Mouse (Mus musculus) spleen, adult 10 weeks (tissue): ENCODE results near the gene Gm21170. TPM values are rescaled to one million over a fixed set of nuclear protein-coding genes. Genes with fewer than 3 reads are reported as not detected.

ENCODE experiments used
- polyA plus RNA-seq: library from polyadenylated mRNA; stranded (reverse); fragments of 350-450 nt; fragmentation: Illumina TruSeq; extraction: RNeasy Lipid Tissue Mini Kit (QIAGEN cat#74804); gene quantifications from one replicate; pipeline ENCODE4 v1.2.3, GENCODE M21; 2015; ENCODE audit warnings: low replicate concordance; ENCODE audit not compliant: insufficient read depth

Gm21170 gene
- not detected for polyA plus RNA-seq

DNA sequence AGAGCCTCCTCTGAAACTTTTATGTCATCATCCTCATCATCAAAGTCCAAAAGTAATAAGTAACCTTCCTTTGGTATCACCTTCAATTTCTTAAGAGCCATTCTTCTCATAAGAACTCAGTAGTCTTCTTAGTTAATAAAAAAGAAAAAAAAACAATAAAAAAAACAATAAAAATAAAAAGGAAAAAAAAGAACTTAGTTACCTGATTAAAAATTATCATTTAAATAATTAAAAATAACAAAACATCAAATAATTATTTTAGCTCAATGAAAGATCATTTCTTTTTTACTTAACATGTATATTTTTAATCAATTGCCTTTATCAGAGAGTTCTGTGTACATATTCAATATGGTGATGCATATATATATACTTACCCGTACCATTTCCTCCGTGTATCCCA, at the start of gene Gm21170:
Gene Gm21170, minus strand, starts transcription at position 101 of the 400 bp plus-strand sequence.

Other genes with a start within 250 kb of the Gm21170 start
- not detected for gene Gm21256, start 240.1 kb downstream of the Gm21170 start, polyA plus RNA-seq